Mouse (Mus musculus): Measurements from ENCODE around the gene Duox2.
"Not testable (repeated sequence)": the region's sequence is repeated elsewhere in the genome, so short reads cannot be mapped to it uniquely, and the experiment has no call there.

The Duox2 gene

DNA sequence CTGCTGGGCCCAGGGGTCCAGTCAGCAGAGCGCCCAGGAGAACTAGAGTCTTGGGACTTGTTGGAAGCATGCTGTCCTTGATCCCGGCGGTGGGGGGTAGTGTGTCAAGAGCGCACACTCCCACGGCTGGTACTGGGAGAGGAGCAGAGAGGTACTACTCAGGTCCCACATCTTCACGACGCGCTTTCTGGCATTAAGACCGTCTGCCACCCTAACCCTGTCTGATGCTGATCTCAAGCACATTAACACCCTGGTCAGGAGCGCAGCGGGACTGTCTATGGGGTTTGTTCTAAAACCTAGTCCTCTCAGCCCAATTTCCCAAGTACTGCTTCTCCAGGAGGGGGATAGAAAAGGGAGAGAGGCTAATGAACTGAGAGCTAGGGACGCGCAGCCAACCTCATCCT lies at the start of gene Duox2:
Gene Duox2 (minus strand): TSS at position 354 of the 404 bp plus-strand sequence.
- DNase-seq (ENCODE audit: low spot score), result peak; percentile 42

GRCm38 (mm10) chr2:122347257-122347656 lies 49.0 kb upstream of the Duox2 start:
- no peak for DNase-seq (ENCODE audit: low spot score)

DNA sequence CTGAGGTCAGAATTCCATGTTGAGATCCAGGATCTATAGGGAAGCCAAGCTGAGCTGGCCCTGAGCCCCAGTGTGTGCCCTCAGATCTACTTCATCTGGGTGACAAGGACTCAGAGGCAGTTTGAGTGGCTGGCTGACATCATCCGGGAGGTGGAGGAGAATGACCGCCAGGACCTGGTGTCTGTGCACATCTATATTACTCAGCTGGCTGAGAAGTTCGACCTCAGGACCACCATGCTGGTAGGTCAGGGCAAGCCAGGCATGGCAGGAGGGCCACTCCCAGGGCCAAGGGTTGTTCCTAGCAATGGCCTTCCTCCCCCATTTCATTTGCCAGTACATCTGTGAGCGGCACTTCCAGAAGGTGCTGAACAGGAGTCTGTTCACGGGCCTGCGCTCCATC lies 47.9 kb upstream of the Duox2 start:
- DNase-seq (ENCODE audit: low spot score), result not testable (repeated sequence)

DNA sequence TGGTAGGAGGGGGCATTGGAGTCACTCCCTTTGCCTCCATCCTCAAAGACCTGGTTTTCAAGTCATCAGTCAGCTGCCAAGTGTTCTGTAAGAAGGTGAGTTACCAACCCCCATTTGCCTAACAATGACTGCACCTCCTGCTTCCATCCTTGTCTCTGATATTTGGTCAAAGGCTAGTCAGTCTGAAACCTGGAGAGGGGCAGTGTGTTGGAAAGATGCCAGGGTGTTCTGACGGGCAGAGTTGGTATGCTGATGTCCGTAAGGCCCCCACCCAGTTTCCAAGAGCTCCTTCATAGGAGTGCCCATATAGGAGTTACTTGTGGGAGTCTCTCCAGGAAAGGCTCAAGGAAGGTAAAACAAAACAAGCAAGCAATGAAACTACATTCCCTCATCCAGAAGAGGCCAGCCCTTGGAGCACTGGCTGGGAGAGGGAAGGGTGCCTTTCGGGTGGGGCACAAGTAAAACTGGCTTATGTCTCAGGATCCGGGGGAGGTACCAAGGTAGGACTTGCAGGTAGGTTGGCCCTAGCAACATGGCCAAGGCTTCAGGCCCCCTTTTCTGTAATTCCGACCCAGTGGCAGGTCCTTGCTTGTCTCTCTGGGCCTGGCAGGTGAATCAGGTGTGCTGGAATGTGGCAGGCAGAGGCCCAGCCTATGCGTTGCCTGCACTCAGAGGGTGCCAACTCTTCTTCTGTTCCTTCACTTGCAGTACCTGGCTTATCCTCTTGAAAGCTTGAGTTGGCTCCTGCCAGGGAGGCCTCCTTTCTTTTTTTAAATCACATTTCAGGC lies 47.1 kb upstream of the Duox2 start:
- no peak for DNase-seq (ENCODE audit: low spot score)

- peak; percentile 9 for DNase-seq (ENCODE audit: low spot score)
Observed at GRCm38 (mm10) chr2:122337291-122337690, 39.0 kb upstream of the Duox2 start.

DNA sequence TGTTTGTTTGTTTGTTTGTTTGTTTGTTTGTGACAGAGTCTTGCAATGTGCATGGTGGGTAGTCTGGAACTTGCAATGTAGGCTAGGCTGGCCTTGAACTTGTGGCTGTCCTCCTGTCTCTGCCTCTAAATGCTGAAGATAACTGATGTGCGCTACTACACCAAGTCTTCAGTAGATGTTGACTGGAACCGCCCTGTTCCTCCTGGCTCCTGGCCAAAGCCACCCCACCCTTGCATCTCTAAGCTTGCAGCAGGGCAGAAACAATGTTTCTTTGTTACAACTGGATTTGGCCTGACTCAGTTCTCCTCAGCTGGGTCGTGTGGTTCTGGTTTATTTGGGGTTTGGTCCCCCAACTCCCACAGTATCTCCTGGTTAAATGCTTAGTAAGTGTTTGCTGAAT lies 35.9 kb upstream of the Duox2 start:
- DNase-seq (ENCODE audit: low spot score), result no peak

GRCm38 (mm10) chr2:122332222-122332621 lies 34.0 kb upstream of the Duox2 start:
- DNase-seq (ENCODE audit: low spot score), result no peak

DNA sequence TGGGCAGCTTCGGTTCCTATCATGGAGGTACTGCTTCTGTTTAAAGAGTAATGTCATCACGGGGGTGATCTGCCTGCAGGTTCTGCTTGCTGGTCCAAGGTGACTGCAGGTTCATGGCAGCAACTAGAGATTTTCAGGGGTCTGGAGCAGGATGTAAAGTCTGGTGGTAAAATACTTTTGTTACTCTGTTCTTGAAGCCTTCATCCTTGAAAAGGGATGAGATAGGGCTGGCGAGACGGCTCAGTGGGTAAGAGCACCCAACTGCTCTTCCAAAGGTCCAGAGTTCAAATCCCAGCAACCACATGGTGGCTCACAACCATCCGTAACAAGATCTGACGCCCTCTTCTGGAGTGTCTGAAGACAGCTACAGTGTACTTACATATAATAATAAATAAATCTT lies 32.1 kb upstream of the Duox2 start:
- not testable (repeated sequence) for DNase-seq (ENCODE audit: low spot score)

GRCm38 (mm10) chr2:122327986-122328385 lies 29.7 kb upstream of the Duox2 start:
- no peak for DNase-seq (ENCODE audit: low spot score)

DNA sequence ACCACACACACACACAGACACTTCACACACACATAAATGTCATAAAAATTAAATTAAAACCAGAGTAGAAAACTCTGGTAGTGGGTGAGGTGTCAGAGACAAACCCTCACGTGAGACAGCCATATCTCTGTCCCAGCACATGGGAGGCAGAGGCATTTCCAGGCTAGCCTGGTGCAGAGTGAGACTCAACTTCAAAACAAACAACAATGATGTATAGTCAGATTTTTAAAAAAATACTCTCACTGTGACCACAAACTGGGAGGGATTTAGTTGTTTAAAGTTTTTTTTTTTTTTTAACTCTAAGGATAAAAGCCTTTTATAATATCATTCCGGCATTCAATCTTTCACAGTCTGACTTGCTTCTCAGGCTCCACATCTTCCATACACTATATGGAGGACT lies 27.1 kb upstream of the Duox2 start:
- DNase-seq (ENCODE audit: low spot score), result no peak

DNA sequence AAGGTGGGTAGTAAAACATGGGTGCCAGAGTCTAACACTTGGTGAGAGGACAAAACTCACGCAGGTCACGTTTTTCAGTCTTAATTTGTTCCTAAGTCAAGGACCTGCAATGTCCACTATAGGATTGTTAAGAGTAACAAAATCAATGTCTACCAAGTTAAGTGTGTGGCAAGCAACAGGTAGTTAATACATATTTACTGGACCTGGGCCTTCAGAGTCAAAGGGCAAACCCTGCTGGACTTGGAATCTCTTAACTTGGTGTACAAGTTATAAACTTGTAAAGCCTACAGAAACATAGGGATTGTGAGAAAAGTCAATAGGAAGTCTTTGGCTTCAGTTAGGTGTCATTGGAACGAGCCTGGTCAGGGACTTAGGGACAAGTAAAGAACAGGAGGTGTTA lies 26.3 kb upstream of the Duox2 start:
- no peak for DNase-seq (ENCODE audit: low spot score)

DNA sequence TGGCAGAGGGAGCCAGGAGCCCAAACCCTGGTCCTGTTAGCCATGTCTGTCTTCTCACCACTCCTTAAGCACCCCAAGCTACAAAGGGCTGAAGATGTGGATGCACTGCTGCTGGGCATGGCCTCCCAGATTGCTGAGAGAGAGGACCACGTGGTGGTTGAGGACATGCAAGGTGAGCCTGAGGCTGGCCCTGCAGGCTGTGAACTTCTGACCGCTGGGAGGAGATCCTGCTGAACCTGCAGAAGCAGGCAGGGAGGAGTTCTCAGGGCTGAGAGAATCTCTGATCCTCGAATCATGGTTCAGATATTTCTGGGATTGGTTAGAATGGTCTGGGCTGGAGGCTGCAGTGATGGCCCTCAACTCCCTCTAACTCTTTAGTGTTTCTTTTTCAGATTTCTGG lies 25.7 kb upstream of the Duox2 start:
- no peak for DNase-seq (ENCODE audit: low spot score)

DNA sequence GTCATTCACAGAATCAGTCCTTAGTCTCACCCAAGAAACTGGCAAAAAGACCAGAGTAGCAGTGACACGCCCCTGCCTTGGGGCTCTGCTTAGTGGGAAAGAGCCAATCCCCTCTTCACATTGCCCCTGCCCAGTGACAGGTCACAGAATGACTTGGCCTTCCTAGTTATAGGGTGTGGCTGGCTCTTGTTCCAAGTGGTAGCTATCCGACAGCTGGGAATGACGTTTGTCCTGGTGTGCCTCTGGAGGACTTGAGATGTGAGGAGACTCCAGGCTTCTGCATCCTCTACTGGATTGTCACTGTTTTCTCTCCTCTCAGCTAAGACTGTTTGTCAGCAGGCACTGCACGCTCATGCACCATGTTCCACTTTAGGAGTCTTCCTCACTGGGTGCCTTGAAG lies 19.1 kb upstream of the Duox2 start:
- DNase-seq (ENCODE audit: low spot score), result no peak

DNA sequence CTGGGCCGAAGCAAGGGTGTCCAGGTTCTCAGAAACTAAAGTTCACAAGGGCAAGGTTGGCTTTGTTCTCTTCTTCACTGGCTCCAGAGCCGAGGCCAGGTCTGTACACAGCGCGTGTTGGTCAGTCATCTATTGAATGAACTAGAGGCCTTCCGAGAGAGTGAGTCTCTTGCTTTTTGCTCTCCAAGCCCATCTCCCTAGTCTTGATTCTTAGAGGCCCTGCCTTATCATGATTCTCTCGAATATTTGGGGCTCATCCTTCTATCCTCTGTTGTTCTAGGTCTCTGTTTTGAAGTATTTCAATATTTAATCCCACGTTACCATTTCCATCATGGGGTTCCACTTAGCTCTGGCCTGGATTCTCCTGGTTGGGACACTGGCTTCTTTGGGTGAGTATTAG lies 17.1 kb upstream of the Duox2 start, which contains the start of gene Duox1:
Gene Duox1 (plus strand): TSS at position 301 of the 400 bp plus-strand sequence.
- DNase-seq (ENCODE audit: low spot score), result no peak

GRCm38 (mm10) chr2:122313536-122313935 lies 15.3 kb upstream of the Duox2 start, which contains the start of gene Duoxa1:
Duoxa1 (minus strand) TSS chr2:122313730.
- peak; percentile 13 for DNase-seq (ENCODE audit: low spot score)

DNA sequence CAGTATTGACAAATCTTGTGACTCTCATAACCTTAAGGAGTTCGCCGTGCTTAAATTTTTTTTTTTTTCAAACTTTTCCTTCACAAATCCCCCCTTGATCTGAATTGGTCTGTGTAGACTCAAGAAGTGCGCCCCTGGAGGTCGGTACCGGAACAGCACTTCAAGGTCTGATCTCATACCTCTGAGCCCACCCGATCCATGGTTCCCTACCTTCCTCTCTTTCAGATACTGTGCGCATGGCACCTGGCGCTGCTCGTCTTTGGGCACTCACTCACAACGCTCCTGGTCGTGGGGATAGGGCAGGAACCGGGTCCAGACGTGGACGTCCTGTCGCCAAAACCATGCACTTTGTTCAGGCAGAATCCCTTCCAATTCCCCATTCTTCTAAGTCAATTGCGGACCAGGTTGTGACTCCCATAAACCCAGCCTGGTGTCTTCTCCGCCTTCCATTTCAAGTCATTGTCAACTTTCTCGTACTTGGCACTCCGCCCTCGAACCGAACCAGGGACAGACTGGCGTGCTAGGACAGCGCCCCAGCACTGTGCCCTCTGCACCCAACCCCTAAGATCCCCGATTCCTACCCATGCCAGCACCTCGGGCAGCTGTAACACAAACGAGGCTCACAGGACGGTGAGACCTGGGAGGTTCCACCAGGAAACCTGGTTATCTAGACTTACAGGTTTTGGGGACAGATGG lies 14.6 kb upstream of the Duox2 start:
- DNase-seq (ENCODE audit: low spot score), result peak; percentile 87

- no peak for DNase-seq (ENCODE audit: low spot score)
Observed at GRCm38 (mm10) chr2:122311561-122311960, 13.3 kb upstream of the Duox2 start.

DNA sequence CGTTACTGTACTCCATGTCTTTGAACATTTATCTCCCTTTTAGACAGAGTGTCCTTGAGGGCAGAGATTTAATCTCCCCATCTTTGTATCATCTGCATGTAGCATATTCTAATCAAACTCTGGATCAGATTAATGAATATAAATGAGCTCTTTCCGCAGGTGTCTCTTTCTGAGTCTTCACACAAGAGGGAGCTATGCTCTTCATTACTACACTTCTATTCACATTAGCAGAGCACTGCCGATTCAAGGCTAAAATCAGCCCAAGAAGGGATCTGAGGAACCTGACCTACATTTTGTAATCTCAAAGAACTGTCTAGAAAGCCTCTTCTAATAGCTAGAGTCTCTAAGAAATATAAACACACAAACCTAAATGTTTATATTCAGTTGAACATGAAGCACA lies 11.4 kb upstream of the Duox2 start:
- DNase-seq (ENCODE audit: low spot score), result no peak

- DNase-seq (ENCODE audit: low spot score), result no peak
Observed at GRCm38 (mm10) chr2:122306184-122306583, 7.9 kb upstream of the Duox2 start.

- no peak for DNase-seq (ENCODE audit: low spot score)
Observed at GRCm38 (mm10) chr2:122305097-122305892, 7.0 kb upstream of the Duox2 start.

DNA sequence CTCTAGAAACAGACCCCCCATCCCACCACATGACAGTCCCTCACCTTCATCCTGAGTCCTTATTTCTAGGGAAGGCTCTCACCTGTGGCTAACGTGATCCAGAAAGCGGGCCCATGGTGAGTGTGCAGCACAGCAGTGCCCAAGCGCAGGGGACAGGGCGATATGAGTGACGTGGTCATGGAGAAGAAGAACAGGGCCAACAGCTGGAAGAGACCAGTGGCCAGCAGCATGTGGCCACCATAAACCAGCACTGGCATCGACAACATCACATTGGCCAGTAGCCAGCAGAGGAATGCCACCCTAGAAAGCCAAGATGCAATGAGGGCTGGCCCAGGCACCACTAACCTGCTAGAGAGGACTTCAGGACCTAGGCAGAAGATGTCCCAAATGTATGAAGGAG lies 6.3 kb upstream of the Duox2 start:
- DNase-seq (ENCODE audit: low spot score), result no peak

- peak; percentile 89 for DNase-seq (ENCODE audit: low spot score)
Observed at GRCm38 (mm10) chr2:122302574-122303241, 4.5 kb upstream of the Duox2 start.

Data from embryo, embryonic 10.5 days (tissue).